Mouse (Mus musculus): ENCODE measurements around the gene Gm10961.

GRCm38 (mm10) chr3:107667426-107667825 lies 36.3 kb downstream of the Gm10961 start:
- TF ChIP-seq CTCF (IDR thresholded peaks at IDR 0.05; ENCODE audit: low read depth), result no peak
- TF ChIP-seq EP300 (IDR thresholded peaks at IDR 0.05; ENCODE audit: low read depth), result no peak
